Mouse (Mus musculus) fat pad, adult 2 months (tissue): Measurements from ENCODE around the gene Smco2.

ENCODE experiments used
- DNase-seq: peaks from one replicate; pipeline ENCODE4 v3.0.0-alpha.2; 2011; ENCODE audit warnings: low read depth, low spot score; ENCODE audit errors: extremely low read depth

The Smco2 gene

GRCm38 (mm10) chr6:146850050-146850449, at the start of gene Smco2:
TSS of gene Smco2 (plus strand) at chr6:146850104.
- no peak for DNase-seq

DNA sequence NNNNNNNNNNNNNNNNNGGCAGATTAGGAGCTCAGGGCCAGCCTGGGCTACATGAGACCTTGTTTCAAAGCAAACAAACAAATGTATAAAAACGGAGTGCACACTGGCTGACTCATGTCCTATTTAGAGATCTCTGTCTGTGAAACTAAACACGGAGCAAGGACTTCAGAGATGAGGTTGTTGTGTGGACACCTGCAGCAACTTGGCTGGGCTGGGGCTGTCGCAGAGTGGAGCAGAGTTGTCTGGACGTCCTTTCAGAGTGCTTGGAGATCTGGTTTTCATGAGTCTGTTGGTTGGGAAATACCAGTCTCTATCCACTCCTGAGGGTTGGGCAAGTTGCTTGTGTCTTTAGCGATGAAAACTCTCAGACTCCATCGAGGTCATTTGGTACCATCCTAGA, 39.9 kb upstream of the Smco2 start:
- DNase-seq: no peak

DNA sequence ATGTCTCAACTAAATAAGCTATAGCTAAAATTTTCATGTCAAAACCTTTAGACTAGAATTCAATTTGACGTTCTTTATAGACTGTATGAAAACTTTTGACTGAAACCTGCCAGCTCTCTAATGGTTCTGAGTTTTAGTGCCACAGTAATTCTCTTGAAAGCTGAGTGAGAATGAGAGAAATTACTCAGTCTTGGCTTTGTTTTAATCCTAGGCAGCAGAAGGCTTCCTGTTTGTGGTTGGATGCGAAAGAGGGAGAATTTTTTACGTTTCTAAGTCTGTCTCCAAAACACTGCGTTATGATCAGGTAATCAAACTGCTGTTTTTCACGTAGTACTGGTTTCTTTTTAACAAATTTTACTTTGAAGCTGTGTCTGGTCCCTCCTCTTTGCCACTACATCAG, 36.9 kb upstream of the Smco2 start:
- DNase-seq: no peak

DNA sequence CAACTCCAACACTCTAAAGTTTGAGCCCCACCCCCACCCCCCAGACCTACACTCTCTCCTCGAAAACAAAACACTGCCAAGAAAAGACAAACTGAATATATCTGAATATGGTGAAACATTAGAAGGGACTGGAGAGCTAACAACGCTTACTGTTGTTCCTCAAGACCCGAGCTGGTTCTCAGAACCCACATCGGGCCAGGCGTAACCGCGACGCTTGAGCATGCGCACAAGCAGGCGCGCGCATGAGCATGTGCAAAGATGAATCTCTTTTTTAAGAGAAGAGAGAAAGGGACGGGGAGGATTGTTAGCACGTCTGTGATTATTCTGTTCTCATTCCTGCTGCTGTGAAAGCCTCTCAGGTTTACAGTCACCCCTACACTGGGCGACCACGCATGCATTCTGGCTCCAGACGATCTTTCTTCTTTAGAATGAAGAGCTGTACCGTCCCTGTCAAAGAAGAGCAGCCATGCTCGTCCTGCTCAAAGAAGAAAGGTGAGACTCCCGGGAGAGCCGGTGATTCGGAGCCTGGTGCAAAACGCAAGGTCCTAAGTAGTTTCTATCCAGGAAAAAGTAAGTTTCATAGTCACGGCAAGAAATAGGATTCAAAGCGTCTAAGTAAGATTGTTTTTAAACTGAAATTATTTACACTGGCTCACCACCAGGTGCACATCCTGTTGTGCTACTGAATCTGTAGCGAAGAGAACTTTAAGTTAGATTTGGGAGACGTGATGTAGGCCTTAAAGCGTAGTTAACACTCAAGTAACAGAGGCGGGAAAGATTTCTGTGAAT, 29.5 kb upstream of the Smco2 start:
- no peak for DNase-seq

DNA sequence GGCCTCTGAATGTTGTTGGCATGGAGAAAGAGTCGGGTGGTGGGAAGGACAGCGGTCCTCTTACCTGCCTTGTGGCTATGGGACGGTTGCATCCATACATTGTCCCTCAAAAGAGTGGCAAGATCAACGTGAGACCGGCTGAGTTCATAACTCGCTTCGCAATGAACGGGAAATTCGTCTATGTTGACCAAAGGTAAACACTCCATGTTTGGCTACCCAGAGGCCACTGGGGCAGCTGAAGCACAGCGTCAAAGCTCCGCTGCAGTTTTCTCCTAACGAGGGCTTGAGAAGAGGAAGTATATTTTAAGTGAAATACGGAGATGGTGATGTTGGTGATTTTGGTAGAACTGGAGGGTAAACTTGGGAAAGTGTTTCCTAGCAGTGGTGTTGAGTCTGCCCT, 27.9 kb upstream of the Smco2 start:
- no peak for DNase-seq

DNA sequence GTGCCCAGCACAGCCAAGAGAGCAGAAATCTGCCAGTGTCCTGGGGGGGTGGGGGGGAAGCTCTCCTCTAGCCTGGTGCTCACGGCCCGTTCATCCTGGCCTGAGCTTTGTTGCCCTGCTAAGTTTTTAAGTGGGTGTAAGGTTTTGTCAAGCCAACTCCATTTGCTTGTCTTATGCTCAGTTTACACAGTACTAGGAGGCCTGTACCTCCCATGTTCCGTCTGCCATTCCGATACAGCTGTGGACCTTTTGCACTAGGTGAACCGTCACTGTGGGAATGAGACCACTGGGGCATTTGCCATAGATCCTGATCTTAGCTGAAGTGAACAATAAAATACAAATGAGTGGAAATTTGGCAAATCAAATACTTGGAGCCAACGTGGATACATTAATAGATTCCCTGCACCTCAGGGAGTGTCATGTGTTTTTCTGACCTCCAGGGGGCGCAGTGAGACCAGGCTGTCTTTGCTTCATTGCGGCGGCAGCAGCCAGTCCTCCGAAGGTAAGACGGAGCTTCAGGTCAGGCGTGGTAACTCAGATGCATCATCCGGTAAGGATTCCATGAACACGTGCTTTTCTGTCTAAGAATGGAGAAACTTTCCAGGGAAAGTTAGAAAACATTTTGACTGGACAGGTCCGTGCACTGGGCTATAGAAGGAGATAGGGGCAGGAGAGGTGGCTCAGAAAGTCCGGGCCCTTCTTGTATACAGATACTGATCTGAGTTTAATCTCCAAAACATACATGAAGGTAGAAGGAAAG, 25.0 kb upstream of the Smco2 start:
- no peak for DNase-seq

DNA sequence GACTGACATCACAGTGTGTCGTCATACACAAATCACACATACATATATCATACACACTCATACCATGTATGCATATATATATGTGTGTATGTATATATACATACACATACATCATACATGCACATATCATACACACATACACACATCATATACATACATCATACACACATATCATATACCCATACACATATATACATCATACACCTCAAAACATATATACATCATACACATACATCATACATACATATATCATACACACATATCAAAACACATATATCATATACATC, 24.5 kb upstream of the Smco2 start:
- DNase-seq: no peak

DNA sequence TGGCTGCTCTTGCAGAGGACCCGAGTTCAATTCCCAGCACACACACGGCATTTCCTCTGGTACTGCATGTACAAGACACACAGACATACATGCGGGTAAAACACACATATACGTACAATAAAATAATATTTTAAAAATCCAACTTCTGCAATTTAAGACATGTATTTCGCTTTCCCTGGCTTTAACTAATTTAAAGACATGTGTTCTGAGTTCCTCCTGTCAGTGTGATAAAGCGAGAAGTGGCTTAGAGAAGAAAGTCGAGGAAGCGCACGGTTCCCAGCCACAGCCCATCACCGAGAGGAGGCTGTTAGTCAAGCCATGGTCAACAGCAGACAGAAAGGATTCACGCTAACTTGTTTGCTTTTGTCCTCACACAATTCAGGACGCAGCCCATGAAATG, 18.6 kb upstream of the Smco2 start:
- DNase-seq: no peak

GRCm38 (mm10) chr6:146833485-146834314, 16.2 kb upstream of the Smco2 start:
- DNase-seq: no peak

DNA sequence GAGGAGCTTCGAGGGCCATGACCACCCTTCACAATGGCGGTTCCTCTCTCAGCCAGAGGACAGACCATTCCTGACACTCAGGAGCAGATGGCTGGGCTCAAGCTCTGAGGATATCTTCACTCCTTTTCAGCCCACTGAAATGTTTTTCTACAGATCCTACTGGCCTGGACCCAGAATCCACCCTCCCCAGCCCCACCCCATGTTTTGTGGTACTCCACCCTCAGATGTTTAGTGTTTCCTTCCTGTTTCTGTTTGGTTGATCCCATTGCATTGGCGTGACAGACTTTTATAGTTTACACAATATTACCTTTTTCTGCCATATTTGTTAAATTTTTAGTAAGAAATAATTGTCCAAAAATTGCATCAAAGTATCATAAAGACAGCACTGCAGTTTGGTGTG, 15.6 kb upstream of the Smco2 start:
- DNase-seq: no peak

DNA sequence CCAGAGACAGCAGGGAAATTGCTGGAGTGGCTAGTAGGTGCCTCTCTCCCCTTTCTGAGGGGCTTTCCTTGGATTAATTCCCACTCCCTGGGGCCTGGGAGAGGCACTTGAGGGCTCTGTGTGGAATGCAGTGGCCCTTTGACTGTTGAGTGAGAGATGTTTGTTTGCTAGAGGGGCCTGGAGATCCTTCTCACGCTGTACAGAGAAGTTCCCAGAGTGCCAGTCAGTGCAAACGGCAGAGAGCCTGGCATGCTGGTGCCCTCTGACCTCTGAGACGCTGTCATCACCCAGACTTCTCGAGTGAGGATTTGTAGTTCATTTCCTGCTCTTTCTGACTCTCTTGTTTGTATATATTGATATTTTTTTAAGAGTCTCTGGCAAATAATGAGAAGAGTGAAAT, 14.1 kb upstream of the Smco2 start:
- DNase-seq: no peak

DNA sequence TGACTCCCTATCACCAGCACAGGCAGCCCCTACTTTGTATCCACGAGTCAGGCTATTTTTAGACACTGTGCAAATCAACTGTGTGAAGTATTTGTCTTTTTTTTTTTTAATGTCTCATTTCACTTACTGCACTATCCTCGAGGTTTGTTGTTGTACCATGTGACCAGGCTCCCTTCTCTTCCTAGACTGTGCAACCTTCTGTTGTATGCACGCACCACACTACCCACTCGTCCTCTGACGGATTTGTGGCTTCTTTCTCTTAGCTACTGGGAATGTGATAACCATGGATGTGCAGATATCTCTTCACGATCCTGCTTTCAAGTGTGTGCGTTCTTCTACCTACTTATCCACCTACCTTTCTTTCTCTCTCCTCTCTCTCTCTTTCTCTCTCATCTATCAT, 12.6 kb upstream of the Smco2 start:
- no peak for DNase-seq

- no peak for DNase-seq
Observed at GRCm38 (mm10) chr6:146838366-146838765, 11.5 kb upstream of the Smco2 start.

DNA sequence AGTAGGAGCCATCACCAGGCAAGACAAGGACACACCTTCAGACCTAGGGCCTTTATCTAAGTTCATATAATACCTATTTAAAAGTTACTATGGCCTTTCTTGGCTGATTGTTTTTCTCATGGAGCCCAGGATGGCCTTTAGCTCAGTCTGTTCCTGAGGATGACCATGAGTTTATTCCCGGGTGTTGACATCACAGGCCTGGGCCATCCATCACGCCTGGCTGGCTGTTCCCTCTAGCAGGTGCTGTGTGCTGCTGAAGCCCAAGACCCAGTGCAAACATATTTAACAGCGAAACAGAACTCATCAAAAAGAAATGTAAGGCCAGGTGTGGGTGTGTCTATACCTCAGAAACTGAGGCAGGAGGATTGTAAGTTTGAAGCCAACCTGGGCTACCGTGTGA, 11.0 kb upstream of the Smco2 start:
- no peak for DNase-seq

GRCm38 (mm10) chr6:146844867-146845266, 5.0 kb upstream of the Smco2 start:
- DNase-seq: no peak

GRCm38 (mm10) chr6:146845347-146845746, 4.6 kb upstream of the Smco2 start:
- DNase-seq: no peak

GRCm38 (mm10) chr6:146845961-146846750, 3.7 kb upstream of the Smco2 start:
- DNase-seq: no peak

DNA sequence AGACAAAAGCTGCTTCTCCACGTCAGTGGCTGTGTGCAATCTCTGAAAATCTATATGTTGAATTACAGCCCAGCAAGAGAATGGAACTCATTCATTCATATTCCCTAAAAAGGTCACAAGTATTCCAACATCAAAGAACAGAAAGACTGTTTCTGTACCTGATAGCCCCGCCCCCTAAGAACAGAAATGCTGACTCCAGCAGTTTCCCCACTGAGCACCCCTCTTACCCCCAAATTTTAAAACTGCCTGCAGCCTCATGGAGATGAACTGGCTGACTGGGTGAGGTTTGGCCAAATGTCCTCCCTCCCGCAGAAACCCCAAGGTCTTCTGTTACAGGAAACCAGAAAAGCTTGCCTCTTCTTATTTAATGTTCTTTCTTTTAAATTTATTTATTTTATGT, 2.5 kb upstream of the Smco2 start:
- no peak for DNase-seq

DNA sequence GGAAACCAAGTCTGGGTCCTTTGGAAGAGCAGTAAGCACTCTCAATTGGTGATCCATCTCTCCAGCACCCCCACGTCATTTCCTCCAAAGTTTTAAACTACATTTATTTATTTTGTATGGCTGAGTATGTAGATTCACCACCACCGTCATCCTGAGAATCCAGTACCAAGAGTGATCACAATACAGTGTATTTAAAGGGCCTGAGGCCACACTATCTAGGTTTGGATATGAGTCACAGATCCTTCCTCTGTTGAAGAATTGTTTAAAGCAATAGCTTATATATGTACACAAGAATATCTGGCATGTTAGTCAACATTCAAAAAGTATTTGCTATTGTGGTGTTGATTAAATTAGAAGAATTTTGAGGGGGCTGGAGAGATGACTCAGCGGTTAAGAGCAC, 1.6 kb upstream of the Smco2 start:
- no peak for DNase-seq

- DNase-seq: no peak
Observed at GRCm38 (mm10) chr6:146851916-146852315, 2.0 kb downstream of the Smco2 start.

GRCm38 (mm10) chr6:146852739-146853138, 2.8 kb downstream of the Smco2 start:
- DNase-seq: no peak
